Comparison of ENCODE assay signal across 25 mouse cellular contexts in genomic region chr11:103636261-103636660, GRCm38 (mm10). TPM values are rescaled to one million over a fixed set of nuclear protein-coding genes. Genes with fewer than 3 reads are reported as not detected.
"Had no signal": no experiment of that assay in that cellular context is flagged by ENCODE, and none has a peak within 500 bp of the region (broad histone marks: within the 10 kb centered on the region; RNA-seq: fewer than 3 reads in every experiment).

No protein-coding gene starts in this region.

- H3K4me1 ChIP-seq: neural tube, embryonic 12.5 days; neural tube, embryonic 13.5 days; neural tube, embryonic 15.5 days; stomach, embryonic 15.5 days had no signal

- H3K27ac ChIP-seq: neural tube, embryonic 12.5 days; neural tube, embryonic 13.5 days; neural tube, embryonic 15.5 days; stomach, embryonic 15.5 days; stomach, postnatal 0 days had no signal

- H3K9ac ChIP-seq: neural tube, embryonic 12.5 days; neural tube, embryonic 13.5 days; neural tube, embryonic 15.5 days; stomach, embryonic 15.5 days had no signal

- H3K9me3 ChIP-seq: neural tube, embryonic 12.5 days; neural tube, embryonic 13.5 days; neural tube, embryonic 15.5 days; stomach, embryonic 15.5 days had no signal

- H3K4me3 ChIP-seq: neural tube, embryonic 12.5 days; neural tube, embryonic 13.5 days; neural tube, embryonic 15.5 days; stomach, embryonic 15.5 days had no signal

- H3K4me2 ChIP-seq: neural tube, embryonic 12.5 days; neural tube, embryonic 13.5 days; neural tube, embryonic 15.5 days; stomach, embryonic 15.5 days had no signal

- H3K36me3 ChIP-seq: neural tube, embryonic 12.5 days; neural tube, embryonic 13.5 days; neural tube, embryonic 15.5 days; stomach, embryonic 15.5 days had no signal

- DNase-seq: retina, postnatal 1 day; right cerebral cortex, adult 18-20 months; right cerebral cortex, postnatal 14 days; right cerebral cortex, postnatal 25 days; right cerebral cortex, postnatal 4 days; spleen, adult 18-20 months; thymus, adult 18-20 months; thymus, adult 2 months; thymus, postnatal 14 days; thymus, postnatal 25 days; thymus, postnatal 36 days; thymus, postnatal 4 days had no signal

- H3K27me3 ChIP-seq: stomach, embryonic 15.5 days had no signal

RNA-seq across cellular contexts. Expression of gene Lyzl6, which starts 2.4 kb away (rescaled TPM):
- polyA plus RNA-seq: neural tube, embryonic 11.5 days; neural tube, embryonic 12.5 days; neural tube, embryonic 13.5 days; neural tube, embryonic 14.5 days; neural tube, embryonic 15.5 days; small intestine, adult 2 months; spleen, adult 2 months; stomach, embryonic 14.5 days; stomach, embryonic 15.5 days; stomach, embryonic 16.5 days; stomach, postnatal 0 days; thymus, adult 2 months; thymus, postnatal 0 days; urinary bladder, adult 2 months had no signal

RNA-seq across cellular contexts. Expression of gene Rprml, which starts 13.1 kb away (rescaled TPM):
- polyA plus RNA-seq: neural tube, embryonic 12.5 days; neural tube, embryonic 13.5 days; spleen, adult 2 months; stomach, embryonic 14.5 days; stomach, embryonic 15.5 days; stomach, embryonic 16.5 days; thymus, postnatal 0 days had no signal

RNA-seq across cellular contexts. Expression of gene Gm884, which starts 15.3 kb away (rescaled TPM):
- polyA plus RNA-seq: neural tube, embryonic 11.5 days; neural tube, embryonic 12.5 days; neural tube, embryonic 13.5 days; neural tube, embryonic 14.5 days; neural tube, embryonic 15.5 days; small intestine, adult 2 months; spleen, adult 2 months; stomach, embryonic 14.5 days; stomach, embryonic 15.5 days; stomach, embryonic 16.5 days; stomach, postnatal 0 days; thymus, adult 2 months; thymus, postnatal 0 days; urinary bladder, adult 2 months had no signal
